Mouse (Mus musculus): ENCODE measurements around the gene Bcl3. TPM values are rescaled to one million over a fixed set of nuclear protein-coding genes. Genes with fewer than 3 reads are reported as not detected.

Bcl3 gene
- polyA plus RNA-seq, 1 experiment from 2014 or later, result 15.5 TPM

Other genes starting within 250 kb of the Bcl3 start
- gene Zfp296, start 245.5 kb downstream of the Bcl3 start, polyA plus RNA-seq (2015; fragmentation: Nextera tagmentation; extraction: Ambion mirVana), result 0.42 and 0.64 TPM in 2 replicates
- 132 and 137 TPM in 2 replicates for gene Gemin7, start 245.2 kb downstream of the Bcl3 start, polyA plus RNA-seq (2015; fragmentation: Nextera tagmentation; extraction: Ambion mirVana)
- gene Clasrp, start 218.3 kb downstream of the Bcl3 start, polyA plus RNA-seq (2015; fragmentation: Nextera tagmentation; extraction: Ambion mirVana), result 30.3 and 32.5 TPM in 2 replicates
- gene Relb, start 193.3 kb downstream of the Bcl3 start, polyA plus RNA-seq (2015; fragmentation: Nextera tagmentation; extraction: Ambion mirVana), result 8.8 and 10.6 TPM in 2 replicates
- gene Clptm1, start 157.7 kb downstream of the Bcl3 start, polyA plus RNA-seq (2015; fragmentation: Nextera tagmentation; extraction: Ambion mirVana), result 70.5 and 77.6 TPM in 2 replicates
- gene Apoc2, start 144.8 kb downstream of the Bcl3 start, polyA plus RNA-seq (2015; fragmentation: Nextera tagmentation; extraction: Ambion mirVana), result 463 and 798 TPM in 2 replicates
- not detected in 2 replicates for gene Gm44805, start 141.3 kb downstream of the Bcl3 start, polyA plus RNA-seq (2015; fragmentation: Nextera tagmentation; extraction: Ambion mirVana)
- 2.6 and 8.3 TPM in 2 replicates for gene Apoc4, start 141.3 kb downstream of the Bcl3 start, polyA plus RNA-seq (2015; fragmentation: Nextera tagmentation; extraction: Ambion mirVana)
- gene Apoc1, start 130.1 kb downstream of the Bcl3 start, polyA plus RNA-seq (2015; fragmentation: Nextera tagmentation; extraction: Ambion mirVana), result 39.5 and 43.2 TPM in 2 replicates
- gene Apoe, start 123.6 kb downstream of the Bcl3 start, polyA plus RNA-seq (2015; fragmentation: Nextera tagmentation; extraction: Ambion mirVana), result 314 and 355 TPM in 2 replicates
- gene Tomm40, start 107.3 kb downstream of the Bcl3 start, polyA plus RNA-seq (2015; fragmentation: Nextera tagmentation; extraction: Ambion mirVana), result 143 and 157 TPM in 2 replicates
- 143 and 149 TPM in 2 replicates for gene Nectin2, start 72.3 kb downstream of the Bcl3 start, polyA plus RNA-seq (2015; fragmentation: Nextera tagmentation; extraction: Ambion mirVana)
- 58.7 and 62.7 TPM in 2 replicates for gene Bcam, start 51.8 kb downstream of the Bcl3 start, polyA plus RNA-seq (2015; fragmentation: Nextera tagmentation; extraction: Ambion mirVana)
- 32.6 and 42.1 TPM in 2 replicates for gene Cblc, start 26.0 kb downstream of the Bcl3 start, polyA plus RNA-seq (2015; fragmentation: Nextera tagmentation; extraction: Ambion mirVana)
- 0.13 and 0.27 TPM in 2 replicates for gene Gm19345, start 29.2 kb upstream of the Bcl3 start, polyA plus RNA-seq (2015; fragmentation: Nextera tagmentation; extraction: Ambion mirVana)
- gene Ceacam16, start 38.5 kb upstream of the Bcl3 start, polyA plus RNA-seq (2015; fragmentation: Nextera tagmentation; extraction: Ambion mirVana), result not detected in 2 replicates
- gene Ceacam19, start 65.2 kb upstream of the Bcl3 start, polyA plus RNA-seq (2015; fragmentation: Nextera tagmentation; extraction: Ambion mirVana), result not detected in 2 replicates
- gene Pvr, start 98.4 kb upstream of the Bcl3 start, polyA plus RNA-seq (2015; fragmentation: Nextera tagmentation; extraction: Ambion mirVana), result 13.9 and 16.5 TPM in 2 replicates
- gene Igsf23, start 128.0 kb upstream of the Bcl3 start, polyA plus RNA-seq (2015; fragmentation: Nextera tagmentation; extraction: Ambion mirVana), result 14.7 and 19.1 TPM in 2 replicates
- gene Ceacam20, start 142.6 kb upstream of the Bcl3 start, polyA plus RNA-seq (2015; fragmentation: Nextera tagmentation; extraction: Ambion mirVana), result 3.5 and 6.5 TPM in 2 replicates
- gene Nlrp9b, start 168.7 kb upstream of the Bcl3 start, polyA plus RNA-seq (2015; fragmentation: Nextera tagmentation; extraction: Ambion mirVana), result 0.75 and 0.76 TPM in 2 replicates

Measured in intestine, embryonic 16.5 days (tissue).